Mouse (Mus musculus) embryonic facial prominence, embryonic 13.5 days (tissue): ENCODE measurements around the gene Defa34. TPM values are rescaled to one million over a fixed set of nuclear protein-coding genes. Genes with fewer than 3 reads are reported as not detected.
"Not testable (repeated sequence)": the region's sequence is repeated elsewhere in the genome, so short reads cannot be mapped to it uniquely, and the experiment has no call there.

Experiments
- ATAC-seq: fragments of 200-750 bp; cut with Nextera tagmentation; 2 replicates; pipeline ENCODE4 v1.8.0; 2017; ENCODE audit warnings: low read depth; ENCODE audit not compliant: insufficient number of reproducible peaks, insufficient read depth, low FRiP score, low TSS enrichment
- H3K27ac ChIP-seq: fragments of 300-500 bp; sonication (generic); 2 replicates; pipeline ENCODE4 v1.5.1; 2015; ENCODE audit warnings: moderate library complexity, mild to moderate bottlenecking, inconsistent platforms
- H3K27me3 ChIP-seq: fragments of 300-500 bp; sonication (generic); 2 replicates; pipeline ENCODE4 v1.6.1; 2015; ENCODE audit warnings: mild to moderate bottlenecking, inconsistent platforms
- H3K36me3 ChIP-seq: fragments of 300-500 bp; sonication (generic); 2 replicates; pipeline ENCODE4 v1.6.1; 2015; ENCODE audit warnings: mild to moderate bottlenecking, inconsistent platforms
- H3K4me1 ChIP-seq: fragments of 300-500 bp; sonication (generic); 2 replicates; pipeline ENCODE4 v1.6.1; 2015; ENCODE audit warnings: inconsistent platforms
- H3K4me2 ChIP-seq: fragments of 300-500 bp; sonication (generic); 2 replicates; pipeline ENCODE4 v1.6.1; 2015; ENCODE audit warnings: moderate library complexity, mild to moderate bottlenecking, inconsistent platforms
- H3K4me3 ChIP-seq: fragments of 300-500 bp; sonication (generic); 2 replicates; pipeline ENCODE4 v1.5.1; 2015; ENCODE audit warnings: mild to moderate bottlenecking, inconsistent platforms
- H3K9ac ChIP-seq: fragments of 300-500 bp; sonication (generic); 2 replicates; pipeline ENCODE4 v1.6.1; 2015; ENCODE audit warnings: mild to moderate bottlenecking, inconsistent platforms
- H3K9me3 ChIP-seq: fragments of 300-500 bp; sonication (generic); 2 replicates; pipeline ENCODE4 v1.6.1; 2016; ENCODE audit warnings: inconsistent platforms
- WGBS: fragments of 180-500 bp; shearing (Covaris S2); methylation state at CpG from one replicate; pipeline ENCODE4 v1.1.7; 2015; ENCODE audit warnings: mixed read lengths; 5-methylcytosine and 5-hydroxymethylcytosine counted together
- polyA plus RNA-seq: library from polyadenylated mRNA; unstranded; fragments of >200 nt; fragmentation: Nextera tagmentation; extraction: Ambion mirVana; gene quantifications from 2 replicates; pipeline ENCODE4 v1.2.1, GENCODE M21; 2015

Defa34 gene
- polyA plus RNA-seq = not detected in 2 replicates

GRCm38 (mm10) chr8:21665497-21665896 is at the start of gene Defa34:
Gene Defa34, plus strand, starts transcription at chr8:21665797.
- H3K4me3 ChIP-seq, H3K27ac ChIP-seq, H3K27me3 ChIP-seq, H3K9me3 ChIP-seq, H3K9ac ChIP-seq, H3K4me2 ChIP-seq, ATAC-seq, H3K4me1 ChIP-seq, H3K36me3 ChIP-seq: not testable (repeated sequence)
- WGBS = 91% methylated on average over 1 of the region's 1 CpGs

- H3K9me3 ChIP-seq, H3K27me3 ChIP-seq, H3K9ac ChIP-seq, H3K36me3 ChIP-seq, ATAC-seq, H3K4me2 ChIP-seq, H3K4me3 ChIP-seq, H3K27ac ChIP-seq, H3K4me1 ChIP-seq: not testable (repeated sequence)
- no CpG with 5 or more reads among the region's 1 CpGs for WGBS
Observed at GRCm38 (mm10) chr8:21617883-21618282, 47.7 kb upstream of the Defa34 start, which contains the start of gene Defa26. Gene Defa26, plus strand, starts transcription at chr8:21618183.

GRCm38 (mm10) chr8:21655480-21655879 is 10.1 kb upstream of the Defa34 start, which contains the start of gene Defa17:
Gene Defa17, plus strand, starts transcription at chr8:21655780.
- H3K27ac ChIP-seq, ATAC-seq, H3K4me1 ChIP-seq, H3K4me3 ChIP-seq, H3K9me3 ChIP-seq, H3K9ac ChIP-seq, H3K4me2 ChIP-seq, H3K36me3 ChIP-seq, H3K27me3 ChIP-seq: not testable (repeated sequence)
- no CpG with 5 or more reads among the region's 2 CpGs for WGBS

- H3K9me3 ChIP-seq, H3K36me3 ChIP-seq, H3K4me1 ChIP-seq, ATAC-seq, H3K27me3 ChIP-seq, H3K9ac ChIP-seq, H3K4me2 ChIP-seq, H3K27ac ChIP-seq, H3K4me3 ChIP-seq: not testable (repeated sequence)
- WGBS = 66% methylated on average over 2 of the region's 2 CpGs
Observed at GRCm38 (mm10) chr8:21703545-21703944, 37.9 kb downstream of the Defa34 start, which contains the start of gene AY761184. Gene AY761184, minus strand, starts transcription at chr8:21703645.

Other genes with a start within 250 kb of the Defa34 start
- gene Defa36, start 238.4 kb upstream of the Defa34 start, polyA plus RNA-seq = not detected in 2 replicates
- 0.83 TPM in 1 of 2 replicates, not detected in the other for gene Gm7849, start 209.2 kb upstream of the Defa34 start, polyA plus RNA-seq
- gene Defa20, start 156.5 kb upstream of the Defa34 start, polyA plus RNA-seq = not detected in 2 replicates
- not detected in 2 replicates for gene Defa32, start 136.8 kb upstream of the Defa34 start, polyA plus RNA-seq
- 1.3 TPM in 1 of 2 replicates, not detected in the other for gene Defa37, start 100.4 kb upstream of the Defa34 start, polyA plus RNA-seq
- gene Defa28, start 82.8 kb upstream of the Defa34 start, polyA plus RNA-seq = not detected in 2 replicates
- gene Gm7861, start 71.3 kb upstream of the Defa34 start, polyA plus RNA-seq = not detected in 2 replicates
- gene Defa26, start 47.6 kb upstream of the Defa34 start, polyA plus RNA-seq = not detected in 2 replicates
- not detected in 2 replicates for gene Defa17, start 10.0 kb upstream of the Defa34 start, polyA plus RNA-seq
- not detected in 2 replicates for gene AY761184, start 37.8 kb downstream of the Defa34 start, polyA plus RNA-seq
- gene Defa24, start 68.7 kb downstream of the Defa34 start, polyA plus RNA-seq = 2.5 TPM in 1 of 2 replicates, not detected in the other
- gene Defb50, start 157.7 kb downstream of the Defa34 start, polyA plus RNA-seq = not detected in 2 replicates
- not detected in 2 replicates for gene Defb2, start 174.1 kb downstream of the Defa34 start, polyA plus RNA-seq
- gene Defb10, start 193.1 kb downstream of the Defa34 start, polyA plus RNA-seq = not detected in 2 replicates
- not detected in 2 replicates for gene Defb9, start 219.6 kb downstream of the Defa34 start, polyA plus RNA-seq
- not detected in 2 replicates for gene Defb11, start 240.6 kb downstream of the Defa34 start, polyA plus RNA-seq